Mouse (Mus musculus): Measurements from ENCODE around the gene Carmil1. TPM values are rescaled to one million over a fixed set of nuclear protein-coding genes. Genes with fewer than 3 reads are reported as not detected.
A peak's percentile ranks its signal among the peaks of the same experiment; 100 is the strongest.

Gene Carmil1
- polyA plus RNA-seq, 1 experiment from 2014 or later, result 25.6 TPM

- ATAC-seq (ENCODE audit: low FRiP score, low read depth), result no peak
- no peaks in the 10 kb centered on the region for H3K27me3 ChIP-seq
- no peaks in the 10 kb centered on the region for H3K36me3 ChIP-seq
- H3K4me2 ChIP-seq (replicated peaks), result no peak overlapping the region
- H3K4me1 ChIP-seq, result no peaks in the 10 kb centered on the region
- no peaks in the 10 kb centered on the region for H3K9me3 ChIP-seq
- no peak overlapping the region for H3K4me3 ChIP-seq
- 95% methylated on average over 3 of the region's 3 CpGs for WGBS
- H3K27ac ChIP-seq (replicated peaks), result no peak overlapping the region
- H3K9ac ChIP-seq (replicated peaks), result no peak overlapping the region
Observed at GRCm38 (mm10) chr13:24093108-24093507, 187.5 kb downstream of the Carmil1 start.

- ATAC-seq (ENCODE audit: low FRiP score, low read depth), result no peak
- H3K9ac ChIP-seq (replicated peaks), result no peak overlapping the region
- 87% methylated on average over 5 of the region's 5 CpGs for WGBS
Observed at GRCm38 (mm10) chr13:24092073-24092472, 188.5 kb downstream of the Carmil1 start.

GRCm38 (mm10) chr13:24082153-24082552 lies 198.4 kb downstream of the Carmil1 start:
- no peak overlapping the region for H3K4me3 ChIP-seq
- H3K9me3 ChIP-seq, result no peaks in the 10 kb centered on the region
- no peak overlapping the region for H3K9ac ChIP-seq (replicated peaks)
- WGBS, result 79% methylated on average over 4 of the region's 4 CpGs
- no peaks in the 10 kb centered on the region for H3K36me3 ChIP-seq
- no peaks in the 10 kb centered on the region for H3K4me1 ChIP-seq
- H3K27ac ChIP-seq (replicated peaks), result no peak overlapping the region
- no peak for ATAC-seq (ENCODE audit: low FRiP score, low read depth)
- no peak overlapping the region for H3K4me2 ChIP-seq (replicated peaks)
- H3K27me3 ChIP-seq, result no peaks in the 10 kb centered on the region

More at GRCm38 (mm10) chr13:24092073-24092472, 188.5 kb downstream of the Carmil1 start:
- H3K9me3 ChIP-seq, result no peaks in the 10 kb centered on the region
- H3K27ac ChIP-seq (replicated peaks), result no peak overlapping the region
- H3K4me1 ChIP-seq, result no peaks in the 10 kb centered on the region
- no peak overlapping the region for H3K4me2 ChIP-seq (replicated peaks)
- no peaks in the 10 kb centered on the region for H3K27me3 ChIP-seq
- H3K4me3 ChIP-seq, result no peak overlapping the region
- H3K36me3 ChIP-seq, result no peaks in the 10 kb centered on the region

- 91% methylated on average over 7 of the region's 7 CpGs for WGBS
- no peaks in the 10 kb centered on the region for H3K9me3 ChIP-seq
- H3K9ac ChIP-seq (replicated peaks), result no peak overlapping the region
- no peak overlapping the region for H3K4me2 ChIP-seq (replicated peaks)
- no peaks in the 10 kb centered on the region for H3K4me1 ChIP-seq
- no peaks in the 10 kb centered on the region for H3K36me3 ChIP-seq
- no peak for ATAC-seq (ENCODE audit: low FRiP score, low read depth)
- H3K27ac ChIP-seq (replicated peaks), result no peak overlapping the region
- H3K27me3 ChIP-seq, result no peaks in the 10 kb centered on the region
- no peak overlapping the region for H3K4me3 ChIP-seq
Observed at GRCm38 (mm10) chr13:24081698-24082097, 198.9 kb downstream of the Carmil1 start.

GRCm38 (mm10) chr13:24072588-24072987 lies 208.0 kb downstream of the Carmil1 start:
- H3K4me2 ChIP-seq (replicated peaks), result no peak overlapping the region
- H3K9me3 ChIP-seq, result no peaks in the 10 kb centered on the region
- H3K4me1 ChIP-seq, result no peaks in the 10 kb centered on the region
- no peak overlapping the region for H3K4me3 ChIP-seq
- no peak for ATAC-seq (ENCODE audit: low FRiP score, low read depth)
- H3K27ac ChIP-seq (replicated peaks), result no peak overlapping the region
- no peak overlapping the region for H3K9ac ChIP-seq (replicated peaks)
- WGBS, result 95% methylated on average over 10 of the region's 10 CpGs
- no peaks in the 10 kb centered on the region for H3K27me3 ChIP-seq
- H3K36me3 ChIP-seq, result no peaks in the 10 kb centered on the region

GRCm38 (mm10) chr13:24067553-24067952 lies 213.0 kb downstream of the Carmil1 start:
- ATAC-seq (ENCODE audit: low FRiP score, low read depth), result no peak
- no peak overlapping the region for H3K4me3 ChIP-seq
- no peaks in the 10 kb centered on the region for H3K4me1 ChIP-seq
- WGBS, result 83% methylated on average over 8 of the region's 8 CpGs
- H3K27ac ChIP-seq (replicated peaks), result no peak overlapping the region
- H3K36me3 ChIP-seq, result no peaks in the 10 kb centered on the region
- no peaks in the 10 kb centered on the region for H3K27me3 ChIP-seq
- H3K9me3 ChIP-seq, result no peaks in the 10 kb centered on the region
- H3K4me2 ChIP-seq (replicated peaks), result no peak overlapping the region
- no peak overlapping the region for H3K9ac ChIP-seq (replicated peaks)

GRCm38 (mm10) chr13:24065536-24065935 lies 215.1 kb downstream of the Carmil1 start:
- 65% methylated on average over 1 of the region's 1 CpGs for WGBS
- H3K27ac ChIP-seq (replicated peaks), result no peak overlapping the region
- no peaks in the 10 kb centered on the region for H3K27me3 ChIP-seq
- H3K9me3 ChIP-seq, result no peaks in the 10 kb centered on the region
- no peaks in the 10 kb centered on the region for H3K36me3 ChIP-seq
- no peaks in the 10 kb centered on the region for H3K4me1 ChIP-seq
- no peak overlapping the region for H3K9ac ChIP-seq (replicated peaks)
- no peak for ATAC-seq (ENCODE audit: low FRiP score, low read depth)
- H3K4me3 ChIP-seq, result no peak overlapping the region
- H3K4me2 ChIP-seq (replicated peaks), result no peak overlapping the region

GRCm38 (mm10) chr13:24062770-24063169 lies 217.8 kb downstream of the Carmil1 start:
- Histone ChIP-seq H3K9ac (replicated peaks) (no peak overlapping the region), H3K27me3 (no peaks in the 10 kb centered on the region), H3K36me3 (no peaks in the 10 kb centered on the region), H3K4me3 (no peak overlapping the region), H3K9me3 (no peaks in the 10 kb centered on the region), H3K4me1 (peaks cover 5% of the 10 kb centered on the region; the same call in 1 of the 2 replicates), H3K27ac (replicated peaks) (no peak overlapping the region), H3K4me2 (replicated peaks) (no peak overlapping the region)
- peak; percentile 34; the same call in 1 of the 2 replicates for ATAC-seq (ENCODE audit: low FRiP score, low read depth)
- 45% methylated on average over 4 of the region's 4 CpGs for WGBS

- Histone ChIP-seq H3K36me3 (no peaks in the 10 kb centered on the region), H3K9me3 (no peaks in the 10 kb centered on the region), H3K9ac (replicated peaks) (no peak overlapping the region), H3K27me3 (no peaks in the 10 kb centered on the region), H3K27ac (replicated peaks) (no peak overlapping the region), H3K4me2 (replicated peaks) (no peak overlapping the region), H3K4me3 (no peak overlapping the region), H3K4me1 (peaks cover 17% of the 10 kb centered on the region)
- WGBS, result 57% methylated on average over 5 of the region's 5 CpGs
- ATAC-seq (ENCODE audit: low FRiP score, low read depth), result peak; percentile 34; the same call in 1 of the 2 replicates
Observed at GRCm38 (mm10) chr13:24055072-24055869, 225.3 kb downstream of the Carmil1 start.

- no peaks in the 10 kb centered on the region for H3K9me3 ChIP-seq
- no peak for ATAC-seq (ENCODE audit: low FRiP score, low read depth)
- H3K4me2 ChIP-seq (replicated peaks), result no peak overlapping the region
- no peak overlapping the region for H3K4me3 ChIP-seq
- no peaks in the 10 kb centered on the region for H3K27me3 ChIP-seq
- no peak overlapping the region for H3K27ac ChIP-seq (replicated peaks)
- 88% methylated on average over 2 of the region's 2 CpGs for WGBS
- no peaks in the 10 kb centered on the region for H3K36me3 ChIP-seq
- H3K9ac ChIP-seq (replicated peaks), result no peak overlapping the region
- peaks cover 12% of the 10 kb centered on the region; the same call in 1 of the 2 replicates for H3K4me1 ChIP-seq
Observed at GRCm38 (mm10) chr13:24051496-24051895, 229.1 kb downstream of the Carmil1 start.

- Histone ChIP-seq H3K4me3 (no peak overlapping the region), H3K9me3 (no peaks in the 10 kb centered on the region), H3K27me3 (no peaks in the 10 kb centered on the region), H3K4me1 (peaks cover 8% of the 10 kb centered on the region), H3K9ac (replicated peaks) (no peak overlapping the region), H3K4me2 (replicated peaks) (no peak overlapping the region), H3K27ac (replicated peaks) (no peak overlapping the region), H3K36me3 (no peaks in the 10 kb centered on the region)
- 82% methylated on average over 4 of the region's 5 CpGs for whole genome bisulfite sequencing
- no peak for ATAC-seq (ENCODE audit: low FRiP score, low read depth)
Observed at GRCm38 (mm10) chr13:24050330-24050729, 230.3 kb downstream of the Carmil1 start.

GRCm38 (mm10) chr13:24049267-24050034 lies 231.1 kb downstream of the Carmil1 start:
- Histone ChIP-seq H3K9ac (replicated peaks) (no peak overlapping the region), H3K27ac (replicated peaks) (no peak overlapping the region)

More at GRCm38 (mm10) chr13:24049267-24050034, 231.1 kb downstream of the Carmil1 start:
- ATAC-seq (ENCODE audit: low FRiP score, low read depth), result no peak
- H3K4me2 ChIP-seq (replicated peaks), result no peak overlapping the region
- 81% methylated on average over 9 of the region's 9 CpGs for whole genome bisulfite sequencing
- peaks cover 5% of the 10 kb centered on the region for H3K4me1 ChIP-seq
- no peak overlapping the region for H3K4me3 ChIP-seq
- H3K27me3 ChIP-seq, result no peaks in the 10 kb centered on the region
- H3K36me3 ChIP-seq, result no peaks in the 10 kb centered on the region
- H3K9me3 ChIP-seq, result no peaks in the 10 kb centered on the region

All from midbrain, embryonic 12.5 days (tissue).